Mouse (Mus musculus) limb, embryonic 11.5 days (tissue): ENCODE results near the gene Rapgef3. TPM values are rescaled to one million over a fixed set of nuclear protein-coding genes. Genes with fewer than 3 reads are reported as not detected.

Source experiments
- ATAC-seq: fragments of 200-750 bp; cut with Nextera tagmentation; 2 replicates; pipeline ENCODE4 v1.8.0; 2017; ENCODE audit warnings: low read depth; ENCODE audit not compliant: insufficient number of reproducible peaks, low FRiP score, low TSS enrichment
- DNase-seq: peaks from one replicate; pipeline ENCODE4 v3.0.0-alpha.2; 2015; ENCODE audit warnings: low spot score
- H3K27ac ChIP-seq: fragments of 300-500 bp; sonication (generic); replicated peaks from 2 replicates; pipeline ENCODE4 v1.5.1; 2014; ENCODE audit warnings: low read depth, mild to moderate bottlenecking, low read length
- H3K27me3 ChIP-seq: fragments of 300-500 bp; sonication (generic); 2 replicates; pipeline ENCODE4 v1.6.1; 2014; ENCODE audit warnings: mild to moderate bottlenecking, low read length, mixed read lengths; ENCODE audit not compliant: control insufficient read depth, insufficient read depth
- H3K36me3 ChIP-seq: fragments of 300-500 bp; sonication (generic); 2 replicates; pipeline ENCODE4 v1.6.1; 2014; ENCODE audit warnings: mild to moderate bottlenecking, low read length, moderate library complexity, mixed read lengths; ENCODE audit not compliant: control insufficient read depth, insufficient read depth
- H3K4me1 ChIP-seq: fragments of 300-500 bp; sonication (generic); 2 replicates; pipeline ENCODE4 v1.6.1; 2014; ENCODE audit warnings: low read length, mixed read lengths; ENCODE audit not compliant: control insufficient read depth, insufficient read depth
- H3K4me2 ChIP-seq: fragments of 300-500 bp; sonication (generic); 2 replicates; pipeline ENCODE4 v1.6.1; 2014; ENCODE audit warnings: low read depth, mild to moderate bottlenecking, moderate library complexity; ENCODE audit not compliant: severe bottlenecking
- H3K4me3 ChIP-seq: fragments of 300-500 bp; sonication (generic); 2 replicates; pipeline ENCODE4 v1.5.1; 2014; ENCODE audit warnings: low read depth, low read length
- H3K9ac ChIP-seq: fragments of 300-500 bp; sonication (generic); 2 replicates; pipeline ENCODE4 v1.6.1; 2014; ENCODE audit warnings: mild to moderate bottlenecking, low read length
- H3K9me3 ChIP-seq: fragments of 300-500 bp; sonication (generic); 2 replicates; pipeline ENCODE4 v1.6.1; 2016; ENCODE audit warnings: low read length; ENCODE audit not compliant: control insufficient read depth
- WGBS: fragments of 180-500 bp; shearing (Covaris S2); extraction: QIAGEN DNeasy Blood & Tissue Kit; methylation state at CpG from one replicate; pipeline ENCODE4 v1.1.7; 2014; 5-methylcytosine and 5-hydroxymethylcytosine counted together
- polyA plus RNA-seq: library from polyadenylated mRNA; unstranded; fragments of >200 nt; fragmentation: Nextera tagmentation; extraction: Ambion mirVana; gene quantifications from 2 replicates; pipeline ENCODE4 v1.2.1, GENCODE M21; 2014

Gene Rapgef3
- polyA plus RNA-seq, 1 experiment from 2014 or later, result 3.9 TPM

DNA sequence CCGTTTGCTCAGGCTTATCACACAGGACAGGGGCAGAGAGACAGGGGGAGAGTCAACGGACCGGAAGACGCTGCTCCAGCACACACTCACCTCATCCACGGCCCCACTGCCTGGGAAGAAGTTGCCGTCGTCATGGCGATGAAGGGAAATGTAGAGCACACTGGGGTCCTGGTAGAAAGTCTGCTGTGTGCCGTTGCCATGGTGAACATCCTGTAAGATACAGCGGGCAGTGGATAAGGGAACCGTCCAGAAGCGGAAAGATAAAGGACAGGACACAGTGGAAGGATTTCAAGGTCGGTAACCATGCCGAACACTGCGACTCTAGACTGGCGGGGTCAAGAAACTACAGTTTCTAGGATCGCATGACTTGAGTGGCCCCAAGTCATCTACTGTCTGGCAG lies 30.4 kb upstream of the Rapgef3 start:
- no peak for DNase-seq
- WGBS, result 83% methylated on average over 17 of the region's 17 CpGs
- H3K27ac ChIP-seq, result no peak overlapping the region
- no peaks in the 10 kb centered on the region for H3K27me3 ChIP-seq
- no peaks in the 10 kb centered on the region for H3K4me1 ChIP-seq
- H3K4me2 ChIP-seq, result no peak overlapping the region
- ATAC-seq, result no peak
- H3K4me3 ChIP-seq, result no peak overlapping the region
- H3K9me3 ChIP-seq, result no peaks in the 10 kb centered on the region
- no peak overlapping the region for H3K9ac ChIP-seq
- peaks cover 12% of the 10 kb centered on the region for H3K36me3 ChIP-seq

GRCm38 (mm10) chr15:97796674-97797310 lies 29.0 kb upstream of the Rapgef3 start:
- peaks cover 12% of the 10 kb centered on the region for H3K36me3 ChIP-seq
- H3K4me2 ChIP-seq, result no peak overlapping the region
- ATAC-seq (no peak), DNase-seq (no peak)
- no peaks in the 10 kb centered on the region for H3K27me3 ChIP-seq
- no peaks in the 10 kb centered on the region for H3K9me3 ChIP-seq
- H3K9ac ChIP-seq, result no peak overlapping the region
- no peak overlapping the region for H3K4me3 ChIP-seq
- WGBS, result 94% methylated on average over 17 of the region's 17 CpGs
- H3K27ac ChIP-seq, result no peak overlapping the region
- H3K4me1 ChIP-seq, result no peaks in the 10 kb centered on the region

- Histone ChIP-seq H3K9ac (no peak overlapping the region), H3K27ac (no peak overlapping the region), H3K27me3 (no peaks in the 10 kb centered on the region), H3K36me3 (peaks cover 10% of the 10 kb centered on the region), H3K4me2 (no peak overlapping the region), H3K9me3 (no peaks in the 10 kb centered on the region), H3K4me1 (no peaks in the 10 kb centered on the region), H3K4me3 (no peak overlapping the region)
- ATAC-seq (no peak), DNase-seq (no peak)
- 96% methylated on average over 10 of the region's 10 CpGs for WGBS
These were observed 27.9 kb upstream of the Rapgef3 start for GRCm38 (mm10) chr15:97795559-97796235.

- H3K4me1 ChIP-seq, result no peaks in the 10 kb centered on the region
- DNase-seq (no peak), ATAC-seq (no peak)
- H3K9me3 ChIP-seq, result no peaks in the 10 kb centered on the region
- no peak overlapping the region for H3K4me2 ChIP-seq
- no peak overlapping the region for H3K9ac ChIP-seq
- 76% methylated on average over 5 of the region's 5 CpGs for WGBS
- no peak overlapping the region for H3K27ac ChIP-seq
- H3K36me3 ChIP-seq, result peaks cover 8% of the 10 kb centered on the region; the same call in 1 of the 2 replicates
- H3K27me3 ChIP-seq, result no peaks in the 10 kb centered on the region
- no peak overlapping the region for H3K4me3 ChIP-seq
These were observed 26.5 kb upstream of the Rapgef3 start for GRCm38 (mm10) chr15:97794268-97794667.

DNA sequence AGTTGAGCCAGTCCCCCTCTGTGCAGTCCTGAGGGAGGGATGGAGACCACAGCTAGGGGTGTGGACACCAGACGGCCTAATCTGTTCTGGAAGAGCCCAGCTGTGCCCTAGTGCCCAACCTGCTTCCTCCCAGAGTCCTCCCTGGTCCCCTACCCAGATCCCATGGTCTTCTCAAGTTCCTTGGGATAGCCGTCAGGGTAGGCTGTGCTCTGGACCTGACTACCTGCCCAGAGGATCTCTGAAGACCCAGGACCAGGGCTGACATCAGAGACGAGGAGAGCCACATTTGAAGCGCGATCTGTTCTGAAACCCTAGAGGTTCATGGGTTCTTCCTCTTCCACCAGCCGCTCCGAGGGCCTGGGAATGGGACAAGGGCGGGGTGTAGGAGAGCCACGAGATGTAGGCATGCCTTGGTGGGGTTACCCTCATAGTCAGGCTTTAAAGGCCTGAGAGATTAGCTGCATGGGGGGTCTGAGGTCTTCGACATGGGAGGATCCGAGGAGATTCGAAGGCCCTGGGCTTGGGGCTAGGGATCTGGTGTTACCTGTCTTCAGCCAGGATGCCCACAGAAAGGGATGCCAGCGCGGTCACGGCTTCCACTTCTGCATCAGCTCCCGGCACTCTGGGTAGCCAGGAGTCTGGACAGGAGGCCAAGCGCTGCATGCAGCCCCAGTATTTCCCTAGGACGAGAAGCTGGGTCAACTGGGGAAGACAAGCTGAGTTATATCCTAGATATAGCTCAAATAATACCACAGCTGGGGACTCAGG lies 25.8 kb upstream of the Rapgef3 start:
- ATAC-seq (no peak), DNase-seq (no peak)
- Histone ChIP-seq H3K4me3 (no peak overlapping the region), H3K4me2 (no peak overlapping the region), H3K27me3 (no peaks in the 10 kb centered on the region), H3K9me3 (no peaks in the 10 kb centered on the region), H3K9ac (no peak overlapping the region), H3K4me1 (no peaks in the 10 kb centered on the region), H3K36me3 (peaks cover 8% of the 10 kb centered on the region; the same call in 1 of the 2 replicates), H3K27ac (no peak overlapping the region)
- whole genome bisulfite sequencing, result 90% methylated on average over 18 of the region's 18 CpGs

DNA sequence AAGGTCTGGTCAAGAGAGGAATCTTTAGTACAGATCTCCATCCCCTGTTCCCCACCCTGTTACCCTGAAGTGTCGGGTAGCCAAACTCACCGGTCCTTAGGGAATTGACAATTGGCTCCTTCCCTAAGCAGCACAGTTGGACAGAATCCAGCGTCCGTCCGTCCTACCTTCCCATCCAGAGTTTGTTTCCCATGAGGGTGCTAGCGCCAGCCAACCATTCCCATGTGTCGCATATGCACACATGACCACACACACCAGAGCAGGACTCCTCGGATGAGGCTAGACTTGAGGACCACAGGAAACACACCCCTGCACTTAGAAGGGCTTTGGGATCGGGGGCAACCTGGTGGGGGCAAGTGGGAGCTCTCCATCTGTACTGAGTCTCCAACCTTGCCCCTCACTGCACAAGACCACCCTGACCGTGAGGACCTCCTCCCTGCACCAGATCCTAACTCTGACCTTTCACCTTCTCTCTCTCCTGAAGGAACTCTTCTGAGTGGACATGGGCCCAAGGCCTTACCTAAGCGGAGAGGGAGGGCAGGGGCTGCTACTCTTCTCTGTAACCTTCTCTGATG lies 23.4 kb upstream of the Rapgef3 start:
- H3K36me3 ChIP-seq, result peaks cover 8% of the 10 kb centered on the region; the same call in 1 of the 2 replicates
- no peak overlapping the region for H3K4me2 ChIP-seq
- no peaks in the 10 kb centered on the region for H3K9me3 ChIP-seq
- WGBS, result 93% methylated on average over 11 of the region's 11 CpGs
- DNase-seq, result no peak
- no peaks in the 10 kb centered on the region for H3K4me1 ChIP-seq
- H3K27ac ChIP-seq, result no peak overlapping the region
- no peaks in the 10 kb centered on the region for H3K27me3 ChIP-seq
- no peak for ATAC-seq
- H3K4me3 ChIP-seq, result no peak overlapping the region
- H3K9ac ChIP-seq, result no peak overlapping the region

- 0 out of 2 replicates have a peak, but pooled peaks have one; percentile 27 for ATAC-seq
- Histone ChIP-seq H3K27ac (no peak overlapping the region), H3K4me1 (no peaks in the 10 kb centered on the region), H3K36me3 (peaks cover 7% of the 10 kb centered on the region; the same call in 1 of the 2 replicates), H3K4me3 (no peak overlapping the region), H3K4me2 (no peak overlapping the region), H3K9ac (no peak overlapping the region), H3K9me3 (no peaks in the 10 kb centered on the region), H3K27me3 (no peaks in the 10 kb centered on the region)
- WGBS, result 54% methylated on average over 20 of the region's 20 CpGs
- peak; percentile 71 for DNase-seq
These were observed 22.2 kb upstream of the Rapgef3 start for GRCm38 (mm10) chr15:97789761-97790505.

DNA sequence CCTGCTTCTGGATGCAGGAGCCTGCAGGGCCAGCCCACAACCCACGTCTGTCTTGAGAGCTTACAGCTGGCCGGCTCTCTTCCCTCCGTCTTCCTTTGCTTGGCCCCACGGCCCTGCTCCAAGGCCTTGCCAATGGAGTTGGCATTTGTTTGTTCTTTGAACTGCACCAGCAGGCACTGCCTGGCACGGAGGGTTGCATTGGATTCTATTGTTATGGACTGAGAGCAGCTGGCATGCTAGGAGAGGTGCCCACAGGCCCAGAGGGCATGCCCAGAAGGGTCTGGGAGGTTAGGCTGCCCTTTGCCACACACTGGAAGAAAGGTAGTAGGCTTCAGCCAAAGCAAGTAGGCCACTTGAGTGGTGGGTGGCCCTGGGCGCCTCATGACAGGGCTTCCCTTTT lies 21.0 kb upstream of the Rapgef3 start:
- no peak for DNase-seq
- peak overlapping the region; percentile 21; the same call in 1 of the 2 replicates for H3K27ac ChIP-seq
- ATAC-seq, result no peak

More for the DNA sequence above, 21.0 kb upstream of the Rapgef3 start:
- Histone ChIP-seq H3K9me3 (no peaks in the 10 kb centered on the region), H3K9ac (no peak overlapping the region), H3K27me3 (no peaks in the 10 kb centered on the region), H3K36me3 (no peaks in the 10 kb centered on the region; the same call in 1 of the 2 replicates), H3K4me3 (no peak overlapping the region), H3K4me2 (no peak overlapping the region), H3K4me1 (0 out of 2 replicates have a peak, but pooled peaks cover 3% of the 10 kb centered on the region)
- WGBS, result 64% methylated on average over 6 of the region's 6 CpGs
